Mouse (Mus musculus) T-helper 1 cell (primary cell): ENCODE results near the gene Srgap2.

ENCODE experiments used
- in situ Hi-C: fragments of 300-600 bp; cut with MboI, MseI; formaldehyde crosslinking; loops from one replicate; pipeline ENCODE4 v1.15.1; 2025; ENCODE audit warnings: high pct_unique_total_duplicates

The Srgap2 gene

DNA sequence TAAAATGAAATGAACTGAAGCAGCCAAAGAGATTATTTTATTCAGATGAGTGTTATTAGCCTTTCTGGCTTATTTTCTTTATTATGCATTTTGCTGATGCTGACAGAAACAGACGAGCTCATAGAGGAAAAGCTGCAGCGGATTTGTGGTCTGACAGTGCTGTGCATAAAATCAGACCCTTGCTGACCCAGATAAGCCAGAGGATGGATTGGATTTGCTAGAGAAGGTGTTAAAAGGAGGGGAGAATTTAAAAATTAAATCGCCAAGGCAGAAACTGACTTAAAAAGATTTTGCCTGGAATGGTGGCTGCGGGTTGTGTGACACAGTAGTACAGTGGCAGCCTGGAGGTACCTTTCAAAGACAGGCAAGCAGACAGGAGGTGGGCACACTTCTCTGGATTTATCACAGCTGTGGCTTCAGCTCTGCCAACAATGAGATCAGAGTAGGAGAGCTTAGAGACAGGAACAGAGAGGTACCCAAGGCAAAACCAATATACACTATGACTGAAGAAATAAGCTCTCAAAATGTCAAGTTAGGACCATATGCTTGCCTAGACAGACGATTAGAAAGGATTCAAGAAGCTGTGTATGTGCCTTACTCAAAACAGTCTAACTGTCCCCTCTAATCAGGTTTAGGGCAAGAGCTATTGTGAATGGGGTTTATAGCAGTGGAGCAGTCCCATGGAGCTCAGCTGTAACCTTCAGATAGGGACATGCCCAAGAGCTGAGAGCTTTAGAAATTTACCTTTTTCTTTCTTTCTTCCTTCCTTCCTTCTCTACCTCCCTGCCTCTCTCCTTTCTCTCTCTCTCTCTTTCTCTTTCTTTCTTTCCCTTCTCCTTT, 109.1 kb downstream of the Srgap2 start:
- in situ Hi-C loops = no loop called here

DNA sequence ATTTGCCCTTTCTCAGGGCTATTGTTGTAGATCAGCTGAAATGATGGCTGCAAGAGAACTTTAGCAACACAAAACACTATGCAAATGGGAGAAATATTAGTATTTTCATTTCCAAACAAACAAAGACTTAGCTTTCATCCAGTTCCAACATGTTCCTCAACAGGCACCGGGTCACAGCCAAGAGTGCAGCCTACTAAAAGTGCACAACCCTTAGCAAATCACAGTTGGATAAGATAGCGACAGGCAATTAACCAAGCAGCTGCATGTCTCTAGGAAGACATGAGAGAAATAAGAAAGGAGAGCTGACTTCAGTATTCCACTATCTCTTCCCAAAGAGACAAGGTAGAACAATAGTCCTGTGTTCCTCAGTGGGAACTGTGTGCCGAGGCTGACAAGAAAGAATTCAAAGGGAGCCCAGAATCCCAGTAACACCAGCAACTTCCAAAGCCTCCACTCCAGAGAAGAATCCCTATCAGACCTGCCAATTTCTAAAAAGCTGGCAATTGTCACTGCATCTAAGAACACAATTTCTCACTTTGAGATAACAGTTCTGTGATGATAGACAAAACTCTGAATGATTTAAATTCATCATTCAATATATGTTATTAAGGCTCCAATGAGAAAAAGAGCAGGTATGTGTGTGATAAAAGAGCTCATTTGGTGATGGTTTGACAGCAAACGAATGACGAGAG, 109.9 kb downstream of the Srgap2 start:
- in situ Hi-C loops = no loop called here

DNA sequence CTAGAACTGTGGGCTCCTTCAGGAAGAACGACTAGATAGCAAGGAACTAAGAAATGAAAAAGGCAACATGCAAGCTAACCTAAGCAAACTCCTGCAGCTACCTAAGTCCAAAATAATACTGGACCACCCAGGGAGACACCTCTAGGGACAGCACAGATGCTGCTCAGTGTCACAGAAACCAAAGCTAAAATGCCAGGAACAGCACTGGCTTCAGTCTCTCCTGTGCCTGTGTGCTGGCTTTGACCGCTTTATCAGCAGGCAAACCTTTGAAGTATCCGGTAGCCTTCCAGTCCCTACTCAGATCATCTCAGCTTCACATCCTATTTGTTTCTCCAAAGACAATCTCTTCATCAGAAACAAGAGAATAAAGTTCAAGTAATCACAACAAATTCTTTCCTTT, 123.6 kb downstream of the Srgap2 start:
- in situ Hi-C loops = no loop called here

DNA sequence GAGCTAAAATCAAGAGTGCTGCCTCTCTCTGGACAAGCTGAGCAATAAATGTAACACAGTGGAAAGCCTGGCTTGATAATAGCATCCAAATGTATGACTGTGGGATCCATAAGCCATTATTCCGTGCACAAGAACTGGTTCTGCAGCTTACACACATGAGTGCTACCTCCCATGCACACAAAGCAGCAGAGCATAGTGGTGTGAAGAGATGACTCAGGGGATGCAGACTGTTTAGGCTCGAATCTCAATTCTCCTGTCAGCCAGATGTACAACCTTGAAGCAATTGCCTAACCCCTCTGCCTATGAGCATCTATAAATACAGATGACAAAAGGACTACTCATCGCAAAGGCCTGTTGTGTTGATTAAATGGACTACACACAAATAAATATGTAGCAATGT, 126.3 kb downstream of the Srgap2 start:
- in situ Hi-C loops = no loop called here

DNA sequence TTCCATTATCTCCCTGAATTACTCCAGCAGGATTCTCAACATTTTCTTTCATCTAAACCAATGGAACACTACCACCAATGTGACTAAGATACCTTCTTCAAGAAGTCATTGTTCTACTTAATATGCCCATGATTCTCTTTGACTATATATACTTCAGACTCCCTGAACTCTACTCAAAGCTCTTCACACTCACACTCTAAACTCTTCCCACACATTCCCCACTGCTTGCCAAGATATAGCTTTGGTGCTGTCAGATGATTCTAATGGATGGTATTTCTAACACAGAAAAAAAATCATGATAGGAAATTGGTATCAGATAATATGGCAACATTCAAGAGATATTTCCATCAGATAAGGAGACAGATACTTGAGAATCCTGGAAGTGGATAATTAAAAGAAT, 129.0 kb downstream of the Srgap2 start:
- in situ Hi-C loops = no loop called here

DNA sequence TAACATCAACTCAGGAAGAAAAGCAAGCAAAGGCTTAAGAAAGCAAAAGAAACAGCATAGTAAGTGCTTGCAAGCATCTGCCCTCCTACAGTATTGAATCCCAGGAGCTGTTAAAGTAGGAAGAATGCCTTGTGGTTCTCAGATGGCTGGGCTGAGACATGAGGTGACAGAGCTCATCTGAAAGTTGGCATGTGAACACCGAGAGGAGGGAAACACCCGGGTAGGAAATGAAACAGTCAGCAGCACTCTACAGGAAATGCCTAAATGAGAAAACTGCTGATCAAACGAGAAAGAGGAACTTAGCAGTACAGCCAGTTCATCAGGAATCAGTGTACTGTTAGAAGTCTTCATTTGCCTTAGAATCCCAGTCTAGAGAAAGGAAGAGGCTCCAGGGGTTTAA, 142.7 kb downstream of the Srgap2 start:
- in situ Hi-C loops = no loop called here

DNA sequence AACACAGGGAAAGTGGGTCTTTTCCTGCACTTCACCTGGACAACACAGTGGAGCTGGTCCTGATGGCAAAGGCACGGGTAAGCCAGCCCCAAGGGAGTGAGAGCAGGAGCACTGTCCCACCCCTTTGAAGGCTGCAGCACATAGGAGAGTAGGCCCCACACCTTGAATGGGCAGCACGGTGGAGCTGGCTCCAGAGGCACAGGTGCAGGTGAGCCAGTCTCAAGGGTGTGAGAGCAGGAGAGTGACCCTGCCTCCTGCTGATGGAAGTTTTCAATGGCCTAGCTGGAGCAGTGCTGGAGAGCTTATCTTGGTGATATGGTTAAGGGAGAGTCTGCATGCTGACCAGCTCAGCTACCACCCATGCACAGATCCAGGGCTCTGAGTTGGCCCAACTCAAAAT, 145.0 kb downstream of the Srgap2 start:
- in situ Hi-C loops = no loop called here

DNA sequence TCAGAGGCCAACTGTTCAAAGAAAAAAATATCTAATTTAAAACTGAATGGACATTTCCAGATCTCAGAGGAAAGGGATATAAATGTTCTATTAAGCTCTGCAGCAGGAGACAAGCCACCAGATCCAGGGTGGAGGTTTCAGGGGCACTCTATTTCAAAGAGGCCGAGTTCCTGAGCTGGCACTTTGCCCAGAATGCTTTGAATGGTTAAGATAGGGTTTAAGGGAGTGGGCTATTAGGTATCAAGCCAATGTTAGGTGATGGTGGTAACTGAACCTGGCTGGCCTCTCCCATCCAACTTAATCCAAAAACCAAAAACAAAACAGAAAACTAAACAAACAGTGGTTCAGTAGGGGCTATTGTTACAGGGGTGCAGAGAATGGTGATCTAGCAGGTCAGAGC, 146.9 kb downstream of the Srgap2 start:
- in situ Hi-C loops = no loop called here

DNA sequence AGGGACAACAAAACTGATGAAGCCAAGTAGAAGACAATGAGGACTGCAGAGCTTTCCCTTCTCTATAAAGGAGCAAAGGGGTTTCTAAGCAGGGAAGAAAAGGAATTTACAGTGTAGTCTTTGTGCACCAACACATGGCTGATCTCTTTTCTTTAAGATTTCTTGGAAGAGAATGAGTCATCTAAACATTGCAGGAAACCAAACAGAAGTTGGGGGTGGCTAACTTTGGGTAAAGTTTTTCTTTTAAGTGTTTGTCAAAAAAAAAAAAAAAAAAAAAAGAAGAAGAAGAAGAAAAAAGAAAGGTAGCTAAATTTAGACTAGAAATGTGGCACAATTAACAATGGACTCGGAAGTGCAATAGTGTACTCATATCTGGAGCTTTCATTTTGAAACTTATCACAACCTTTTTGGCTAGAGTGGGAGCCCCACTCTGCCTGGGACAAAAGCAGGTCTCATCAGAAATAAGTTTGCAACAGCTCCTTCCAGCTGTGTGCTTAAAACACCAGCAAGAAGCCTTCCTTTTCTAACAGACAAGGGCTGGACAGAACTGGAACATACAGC, 148.2 kb downstream of the Srgap2 start:
- in situ Hi-C loops = no loop called here

DNA sequence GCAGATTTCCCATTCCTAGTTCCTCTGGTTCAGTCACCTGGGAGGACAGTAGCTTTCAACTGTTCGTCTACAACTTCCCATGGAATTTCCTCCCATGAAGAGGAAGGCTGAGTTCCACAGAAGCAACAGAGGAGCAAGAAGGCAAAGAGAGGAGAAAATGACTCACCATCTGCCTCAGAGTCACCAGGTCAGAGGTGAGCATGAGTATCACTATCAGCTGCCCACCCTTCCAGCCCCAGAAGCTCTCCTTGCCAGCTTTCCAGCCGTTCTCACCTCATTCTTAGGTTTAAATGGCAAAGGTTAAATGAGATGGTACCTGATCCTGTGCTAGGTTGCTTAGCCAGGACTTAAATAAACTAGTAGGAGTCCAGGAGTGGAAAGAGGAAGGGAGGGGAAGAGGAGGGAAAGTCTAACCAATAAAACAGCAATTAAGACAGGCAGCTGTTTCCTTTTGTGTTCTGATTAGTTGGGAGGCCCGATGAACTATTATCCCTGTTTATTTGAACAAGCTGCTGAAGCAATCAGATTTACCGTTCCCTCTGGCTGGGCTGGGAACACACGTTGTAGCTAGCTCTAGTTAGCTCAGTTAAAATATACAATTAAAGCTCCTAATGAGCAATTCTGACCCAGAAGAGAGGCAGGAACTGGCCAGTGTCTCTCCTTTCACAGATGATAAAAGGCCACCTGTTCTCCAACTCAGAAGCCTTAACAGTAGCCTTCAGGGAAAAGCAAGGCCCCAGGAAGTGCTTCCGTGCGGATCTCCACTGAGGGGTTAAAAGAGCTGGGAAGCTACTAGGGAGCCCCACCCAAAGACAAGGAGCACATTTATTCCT, 148.9 kb downstream of the Srgap2 start:
- in situ Hi-C loops = no loop called here

DNA sequence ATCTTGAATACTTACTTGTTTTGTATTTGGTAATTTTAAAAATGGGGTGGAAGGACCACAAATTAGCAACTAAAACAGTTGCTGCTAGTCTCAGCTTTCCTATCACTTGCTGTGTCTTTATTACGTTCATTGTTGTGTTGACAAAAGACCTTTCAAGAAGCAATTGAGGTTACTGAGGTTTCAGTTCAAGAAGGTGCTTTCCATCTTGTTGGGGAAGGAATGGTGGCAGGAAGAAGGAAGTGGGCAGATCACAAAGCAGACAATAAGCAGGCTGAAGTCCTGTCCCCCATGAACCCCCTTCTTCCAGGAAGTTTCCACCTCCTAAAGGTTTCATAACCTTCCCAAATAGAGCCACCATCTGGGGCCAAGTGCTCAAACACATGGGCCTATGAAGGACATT, 161.3 kb downstream of the Srgap2 start:
- in situ Hi-C loops = no loop called here

DNA sequence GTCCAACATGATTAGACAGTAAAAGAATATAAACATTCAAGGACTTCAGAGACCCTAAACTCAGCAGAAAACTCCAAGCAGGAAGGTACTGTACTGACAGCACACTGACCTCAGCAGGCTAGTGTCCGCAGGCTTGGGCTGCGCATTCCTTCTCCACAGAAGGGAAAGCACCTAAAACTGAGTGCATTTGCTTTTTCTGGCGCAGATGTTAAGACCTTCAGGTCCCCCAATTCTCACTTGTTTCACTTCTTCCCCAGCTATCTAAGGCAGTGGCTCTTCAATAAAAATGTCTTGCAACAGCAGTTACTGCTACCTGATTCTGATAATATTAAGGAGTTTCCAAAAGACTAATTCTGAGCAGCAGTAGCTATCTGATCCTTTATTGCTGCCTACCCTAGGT, 162.7 kb downstream of the Srgap2 start:
- in situ Hi-C loops = no loop called here

DNA sequence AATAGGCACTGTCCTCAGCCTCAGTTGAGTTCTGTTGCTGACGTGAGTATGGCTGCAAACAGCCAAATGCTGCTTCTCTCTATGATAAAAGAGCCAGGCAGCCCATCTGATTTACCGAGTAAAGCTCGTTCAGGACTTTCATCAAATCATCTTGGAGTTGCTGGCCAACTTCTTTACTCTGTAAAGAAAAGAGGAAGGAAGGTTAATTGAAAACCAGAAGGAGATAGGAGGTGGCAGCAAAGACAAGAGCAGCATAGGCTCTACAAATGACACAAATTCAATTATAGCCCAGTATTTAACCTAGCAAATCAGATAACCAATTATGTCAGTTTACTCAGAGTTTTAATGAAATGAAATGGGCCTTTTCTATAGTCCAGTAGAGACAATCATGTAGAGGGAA, 163.3 kb downstream of the Srgap2 start:
- in situ Hi-C loops = no loop called here

DNA sequence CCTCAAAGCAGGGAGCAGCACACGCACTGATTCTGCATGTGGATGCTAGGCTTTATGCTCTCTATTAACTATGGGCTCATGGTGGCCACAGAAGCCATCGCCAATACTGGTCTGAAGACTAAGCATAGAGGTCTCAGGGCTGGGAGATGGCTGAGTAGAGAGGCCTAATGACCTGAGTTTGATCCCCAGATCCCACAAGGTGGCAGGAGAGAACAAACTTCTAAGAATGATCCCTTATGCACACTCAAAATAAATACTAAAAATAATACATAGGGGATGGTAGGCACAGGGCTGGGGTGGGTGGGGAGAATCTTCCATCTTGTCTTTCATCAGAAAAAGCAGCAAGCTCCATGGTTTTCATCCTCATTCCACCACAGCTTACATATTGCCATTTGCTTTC, 165.1 kb downstream of the Srgap2 start:
- in situ Hi-C loops = no loop called here

DNA sequence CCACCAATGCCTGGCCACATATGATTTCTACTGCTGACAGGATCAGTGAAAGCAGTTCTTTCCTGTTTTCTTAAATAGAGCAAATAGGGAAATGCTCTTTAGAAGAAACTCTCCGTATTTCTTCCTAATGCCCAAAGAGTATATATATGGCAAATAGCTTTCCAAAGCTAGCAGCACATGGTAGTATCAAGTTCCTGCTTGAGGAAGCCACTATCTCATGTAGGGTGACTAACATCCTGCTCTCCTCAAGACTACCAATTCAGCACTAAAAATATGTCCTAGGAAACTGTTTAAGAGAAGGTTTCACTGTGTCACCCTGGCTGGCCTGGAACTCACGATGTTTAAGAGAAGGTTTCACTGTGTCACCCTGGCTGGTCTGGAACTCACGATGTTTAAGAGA, 166.4 kb downstream of the Srgap2 start:
- in situ Hi-C loops = no loop called here

DNA sequence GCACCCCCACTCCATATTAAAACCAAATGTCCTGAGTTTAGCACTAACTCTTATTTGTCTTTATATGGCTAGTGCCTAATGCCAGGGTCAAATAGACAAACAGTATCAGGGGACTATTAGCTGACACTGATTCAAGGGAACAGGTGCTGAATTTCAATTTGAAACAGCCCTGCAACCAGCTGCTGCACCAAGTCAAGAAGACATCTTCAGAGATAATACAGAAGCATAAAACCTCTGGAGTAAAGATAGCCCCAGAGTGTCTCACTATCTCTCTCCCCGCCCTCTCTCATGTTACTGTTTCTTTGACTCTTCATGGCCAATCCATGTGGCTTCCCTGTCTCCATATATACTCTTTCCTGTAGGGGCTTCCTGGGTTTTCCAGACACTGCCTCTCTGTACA, 167.5 kb downstream of the Srgap2 start:
- in situ Hi-C loops = no loop called here

DNA sequence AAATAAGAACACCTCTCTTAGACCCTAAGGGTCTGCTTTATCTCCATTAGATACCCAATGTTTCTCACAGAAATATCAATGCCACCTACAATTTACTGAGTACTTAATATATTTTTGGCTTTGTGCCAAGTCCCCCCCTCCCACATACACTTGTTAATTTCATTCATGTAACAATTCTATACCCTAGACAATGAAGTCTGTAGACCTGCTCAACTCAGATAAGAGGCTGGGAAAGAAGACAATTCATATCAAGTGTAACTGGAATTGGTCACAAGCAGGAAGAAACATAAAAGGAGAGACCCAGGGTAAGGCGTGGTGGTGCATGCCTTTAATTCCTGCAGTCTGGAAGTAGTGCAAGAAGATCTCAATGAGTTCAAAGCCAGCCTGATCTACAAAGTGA, 169.9 kb downstream of the Srgap2 start:
- in situ Hi-C loops = no loop called here

DNA sequence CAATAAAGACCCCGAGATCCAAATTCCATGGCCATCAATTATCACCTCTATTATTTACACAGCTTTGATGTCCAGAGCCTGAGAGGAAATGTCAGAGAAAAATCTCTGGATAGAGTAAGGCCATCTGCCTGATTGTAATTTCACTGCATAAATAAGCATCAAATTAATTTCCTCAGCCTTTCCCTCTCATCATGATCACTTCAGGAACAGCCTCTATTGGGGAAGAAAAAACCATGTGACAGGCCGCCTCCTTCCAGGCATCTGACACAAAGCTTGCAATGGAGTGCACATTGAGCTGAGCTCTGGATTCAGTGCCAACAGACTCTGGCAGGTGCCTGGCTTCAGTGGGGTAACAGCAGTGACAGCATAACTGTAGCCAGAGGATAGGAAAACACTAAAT, 175.7 kb downstream of the Srgap2 start:
- in situ Hi-C loops = no loop called here

DNA sequence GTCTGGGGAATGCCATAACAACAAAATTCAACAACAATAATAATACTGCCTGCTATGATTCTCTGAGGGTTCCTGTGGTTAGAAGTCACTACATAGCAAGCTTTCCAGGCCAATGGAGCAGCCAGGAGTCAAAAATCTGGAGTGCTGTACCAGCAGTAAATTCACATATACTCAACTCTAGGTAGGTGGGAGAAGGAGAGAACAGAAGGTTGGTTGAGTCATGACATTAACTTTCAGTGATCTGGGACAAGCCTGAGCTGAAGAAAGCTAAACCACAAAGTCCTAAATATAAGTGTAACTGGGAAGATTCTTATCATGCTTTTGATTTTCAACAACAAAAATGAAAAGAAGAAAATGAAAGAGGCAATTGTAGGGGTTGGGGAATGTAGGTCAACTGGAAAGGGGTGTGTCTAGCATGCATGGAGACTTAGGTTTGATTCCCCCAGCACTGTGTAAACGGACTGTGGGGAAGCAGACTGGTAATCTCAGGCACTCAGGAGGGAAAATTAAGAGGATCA, 177.1 kb downstream of the Srgap2 start:
- in situ Hi-C loops = no loop called here

DNA sequence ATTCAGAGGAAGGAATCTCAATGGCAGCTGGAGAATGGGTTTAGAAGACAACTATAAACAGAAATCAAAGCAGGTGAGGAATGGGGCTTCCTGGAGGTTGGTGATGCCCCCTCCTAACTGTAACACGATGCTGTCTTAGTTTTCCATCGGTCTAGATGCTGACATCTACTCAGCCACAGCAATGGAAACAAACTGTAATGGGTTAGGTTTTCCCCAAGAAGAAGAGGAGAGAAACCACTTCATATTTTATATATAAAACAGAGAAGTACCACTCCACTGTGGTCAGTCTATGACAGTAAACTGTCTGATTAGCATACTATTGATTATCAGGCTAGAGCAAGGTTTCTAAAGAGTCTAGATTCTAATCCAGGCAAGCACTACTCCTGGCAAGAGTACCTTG, 179.4 kb downstream of the Srgap2 start:
- in situ Hi-C loops = no loop called here

DNA sequence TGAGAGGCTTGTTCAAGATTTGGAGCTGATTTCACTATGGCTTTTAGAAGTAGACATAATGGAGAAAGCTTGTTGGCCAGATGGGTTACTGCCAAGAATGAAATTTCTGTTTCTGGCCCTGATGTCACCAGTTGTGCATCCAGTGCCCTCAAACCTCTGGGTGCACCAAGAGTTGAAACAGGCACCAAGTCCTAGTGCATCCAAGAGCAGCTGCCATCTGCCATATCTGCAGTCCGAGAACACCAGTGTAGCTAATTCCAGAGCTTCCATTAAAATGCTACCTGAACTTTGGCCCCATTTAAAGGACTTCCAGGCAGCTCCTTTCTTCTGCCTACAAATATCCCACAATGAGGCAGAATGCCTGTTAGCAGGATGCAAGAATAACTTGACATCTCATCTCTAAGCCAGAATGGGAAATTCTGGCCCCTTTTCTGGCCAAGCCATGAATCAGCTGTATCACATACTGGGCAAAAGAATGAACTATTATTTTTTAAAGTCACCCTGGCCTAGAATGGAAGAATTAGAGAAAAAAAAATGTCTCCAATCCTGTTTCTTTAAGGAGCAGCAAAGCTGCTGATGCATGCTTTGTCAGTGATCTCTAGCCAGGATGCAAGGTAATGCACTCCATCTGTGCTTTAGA, 180.1 kb downstream of the Srgap2 start:
- in situ Hi-C loops = no loop called here
